Mouse (Mus musculus): ENCODE data around the gene Maff. TPM values are rescaled to one million over a fixed set of nuclear protein-coding genes. Genes with fewer than 3 reads are reported as not detected.

Gene Maff
- polyA plus RNA-seq, 1 experiment, result 2.0 TPM

- no peak for DNase-seq (ENCODE audit: low read depth in 1 of 2, low spot score in 2 of 2)
- H3K36me3 ChIP-seq (ENCODE audit: control insufficient read depth, insufficient read depth, low read length), result no peaks in the 10 kb centered on the region
- WGBS, result 17% methylated on average over 9 of the region's 9 CpGs
- no peaks in the 10 kb centered on the region for H3K27me3 ChIP-seq (ENCODE audit: control insufficient read depth, insufficient read depth, low read length)
- TF ChIP-seq CTCF (IDR thresholded peaks at IDR 0.05; ENCODE audit: extremely low read depth, insufficient read depth, insufficient read length, insufficient replicate concordance), result no peak
- TF ChIP-seq POLR2A (IDR thresholded peaks at IDR 0.05; ENCODE audit: low read depth, low read length), result no peak
- H3K27ac ChIP-seq (ENCODE audit: insufficient read depth, low read length), result peak overlapping the region; percentile 83
- peaks cover 15% of the 10 kb centered on the region; the same call in 1 of the 2 replicates for H3K4me1 ChIP-seq (ENCODE audit: control insufficient read depth, insufficient read depth, insufficient read length)
- peak overlapping the region; percentile 97 for H3K4me3 ChIP-seq (ENCODE audit: extremely low read depth, insufficient read depth, insufficient read length)
Observed at GRCm38 (mm10) chr15:79403763-79404210, 57.4 kb downstream of the Maff start.

GRCm38 (mm10) chr15:79404277-79404676 lies 57.9 kb downstream of the Maff start:
- no peak for TF ChIP-seq CTCF (IDR thresholded peaks at IDR 0.05; ENCODE audit: extremely low read depth, insufficient read depth, insufficient read length, insufficient replicate concordance)
- no peak for TF ChIP-seq POLR2A (IDR thresholded peaks at IDR 0.05; ENCODE audit: low read depth, low read length)
- peaks cover 16% of the 10 kb centered on the region; the same call in 1 of the 2 replicates for H3K4me1 ChIP-seq (ENCODE audit: control insufficient read depth, insufficient read depth, insufficient read length)
- H3K36me3 ChIP-seq (ENCODE audit: control insufficient read depth, insufficient read depth, low read length), result no peaks in the 10 kb centered on the region
- no peaks in the 10 kb centered on the region for H3K27me3 ChIP-seq (ENCODE audit: control insufficient read depth, insufficient read depth, low read length)
- no peak for DNase-seq (ENCODE audit: low read depth in 1 of 2, low spot score in 2 of 2)
- H3K27ac ChIP-seq (ENCODE audit: insufficient read depth, low read length), result no peak overlapping the region
- WGBS, result 90% methylated on average over 1 of the region's 1 CpGs
- no peak overlapping the region for H3K4me3 ChIP-seq (ENCODE audit: extremely low read depth, insufficient read depth, insufficient read length)

DNA sequence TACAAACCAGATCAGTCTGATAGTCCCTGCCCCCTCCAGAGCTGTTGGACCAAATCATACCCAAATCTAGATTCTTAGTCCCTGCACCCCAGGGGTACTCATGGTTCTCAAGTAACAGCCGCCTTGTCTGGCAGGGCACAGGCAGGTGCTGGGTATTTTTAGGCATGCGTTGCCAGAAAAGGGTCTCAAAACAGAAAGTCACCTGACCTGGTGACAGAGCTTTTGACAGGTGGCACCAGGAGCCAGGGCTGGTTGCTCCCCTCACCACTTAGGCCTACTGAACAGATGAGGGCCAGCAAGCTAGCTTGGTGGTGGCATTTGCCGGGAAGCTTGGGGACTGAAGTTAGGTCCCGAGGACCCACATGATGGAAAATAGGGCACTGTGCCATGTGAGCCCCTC lies 60.1 kb downstream of the Maff start:
- Histone ChIP-seq H3K27me3 (ENCODE audit: control insufficient read depth, insufficient read depth, low read length) (no peaks in the 10 kb centered on the region), H3K4me1 (ENCODE audit: control insufficient read depth, insufficient read depth, insufficient read length) (peaks cover 10% of the 10 kb centered on the region; the same call in 1 of the 2 replicates), H3K4me3 (ENCODE audit: extremely low read depth, insufficient read depth, insufficient read length) (no peak overlapping the region), H3K36me3 (ENCODE audit: control insufficient read depth, insufficient read depth, low read length) (no peaks in the 10 kb centered on the region), H3K27ac (ENCODE audit: insufficient read depth, low read length) (no peak overlapping the region)
- TF ChIP-seq POLR2A (IDR thresholded peaks at IDR 0.05; ENCODE audit: low read depth, low read length) (no peak), CTCF (IDR thresholded peaks at IDR 0.05; ENCODE audit: extremely low read depth, insufficient read depth, insufficient read length, insufficient replicate concordance) (no peak)
- WGBS, result 61% methylated on average over 4 of the region's 4 CpGs
- no peak for DNase-seq (ENCODE audit: low read depth in 1 of 2, low spot score in 2 of 2)

Other genes starting within 250 kb of the Maff start
- 20.0 and 24.9 TPM in 2 replicates for gene Micall1, start 237.7 kb upstream of the Maff start, polyA plus RNA-seq (2012; rRNA removed)
- 20.3 and 25.4 TPM in 2 replicates for gene Polr2f, start 205.6 kb upstream of the Maff start, polyA plus RNA-seq (2012; rRNA removed)
- 0.53 and 0.83 TPM in 2 replicates for gene 1700088E04Rik, start 205.4 kb upstream of the Maff start, polyA plus RNA-seq (2012; rRNA removed)
- gene Sox10, start 181.4 kb upstream of the Maff start, polyA plus RNA-seq (2012; rRNA removed), result 0.75 and 2.0 TPM in 2 replicates
- 13.7 and 15.4 TPM in 2 replicates for gene Pick1, start 117.4 kb upstream of the Maff start, polyA plus RNA-seq (2012; rRNA removed)
- not detected in 2 replicates for gene Gm49486, start 117.2 kb upstream of the Maff start, polyA plus RNA-seq (2012; rRNA removed)
- not detected in 2 replicates for gene Slc16a8, start 91.9 kb upstream of the Maff start, polyA plus RNA-seq (2012; rRNA removed)
- gene Baiap2l2, start 61.1 kb upstream of the Maff start, polyA plus RNA-seq (2012; rRNA removed), result 0.14 and 0.18 TPM in 2 replicates
- 15.1 and 19.3 TPM in 2 replicates for gene Pla2g6, start 18.2 kb upstream of the Maff start, polyA plus RNA-seq (2012; rRNA removed)
- 89.7 and 113 TPM in 2 replicates for gene Tmem184b, start 56.9 kb downstream of the Maff start, polyA plus RNA-seq (2012; rRNA removed)
- 26.3 and 31.3 TPM in 2 replicates for gene Csnk1e, start 108.9 kb downstream of the Maff start, polyA plus RNA-seq (2012; rRNA removed)
- gene Kcnj4, start 158.6 kb downstream of the Maff start, polyA plus RNA-seq (2012; rRNA removed), result not detected in 2 replicates
- gene Kdelr3, start 169.8 kb downstream of the Maff start, polyA plus RNA-seq (2012; rRNA removed), result 1.8 and 2.3 TPM in 2 replicates
- 158 and 200 TPM in 2 replicates for gene Ddx17, start 200.1 kb downstream of the Maff start, polyA plus RNA-seq (2012; rRNA removed)